Mouse (Mus musculus) lung, postnatal 0 days (tissue): Measurements from ENCODE around the gene Rtl9. TPM values are rescaled to one million over a fixed set of nuclear protein-coding genes. Genes with fewer than 3 reads are reported as not detected.

Source experiments
- ATAC-seq: fragments of 200-750 bp; cut with Nextera tagmentation; 2 replicates; pipeline ENCODE4 v1.8.0; 2017; ENCODE audit warnings: moderate library complexity
- DNase-seq: peaks from one replicate; pipeline ENCODE4 v3.0.0-alpha.2; 2016; ENCODE audit warnings: low spot score
- H3K27ac ChIP-seq: fragments of 300-500 bp; sonication (generic); 2 replicates; pipeline ENCODE4 v1.5.1; 2014; ENCODE audit warnings: antibody characterized with exemption, mild to moderate bottlenecking, low read length, mixed read lengths
- H3K27me3 ChIP-seq: fragments of 300-500 bp; sonication (generic); replicated peaks from 2 replicates; pipeline ENCODE4 v1.6.1; 2014; ENCODE audit warnings: low read length, mixed read lengths; ENCODE audit not compliant: insufficient read depth
- H3K36me3 ChIP-seq: fragments of 300-500 bp; sonication (generic); 2 replicates; pipeline ENCODE4 v1.6.1; 2014; ENCODE audit warnings: low read length, mixed read lengths; ENCODE audit not compliant: insufficient read depth
- H3K4me1 ChIP-seq: fragments of 300-500 bp; sonication (generic); 2 replicates; pipeline ENCODE4 v1.6.1; 2014; ENCODE audit warnings: antibody characterized with exemption, low read depth, low read length, mixed read lengths; ENCODE audit not compliant: insufficient read depth
- H3K4me2 ChIP-seq: fragments of 300-500 bp; sonication (generic); replicated peaks from 2 replicates; pipeline ENCODE4 v1.6.1; 2014; ENCODE audit warnings: low read depth, mild to moderate bottlenecking, low read length, moderate library complexity, mixed read lengths
- H3K4me3 ChIP-seq: fragments of 300-500 bp; sonication (generic); 2 replicates; pipeline ENCODE4 v1.5.1; 2014; ENCODE audit warnings: low read depth, low read length
- H3K9ac ChIP-seq: fragments of 300-500 bp; sonication (generic); replicated peaks from 2 replicates; pipeline ENCODE4 v1.6.1; 2014; ENCODE audit warnings: low read depth, mild to moderate bottlenecking
- H3K9me3 ChIP-seq: fragments of 300-500 bp; sonication (generic); 2 replicates; pipeline ENCODE4 v1.6.1; 2016; ENCODE audit warnings: low read length, mixed read lengths
- CTCF ChIP-seq: IDR thresholded peaks from 2 replicates; pipeline ENCODE4 v1.5.1; 2016; ENCODE audit warnings: antibody characterized with exemption, mild to moderate bottlenecking
- EP300 ChIP-seq: IDR thresholded peaks from 2 replicates; pipeline ENCODE4 v1.6.1; 2016; ENCODE audit warnings: antibody characterized with exemption, mild to moderate bottlenecking, control low read depth
- WGBS: fragments of 180-500 bp; shearing (Covaris S2); extraction: QIAGEN DNeasy Blood & Tissue Kit; methylation state at CpG from one replicate; pipeline ENCODE4 v1.1.7; 2014; 5-methylcytosine and 5-hydroxymethylcytosine counted together
- polyA plus RNA-seq: library from polyadenylated mRNA; unstranded; fragments of >200 nt; fragmentation: Nextera tagmentation; extraction: Ambion mirVana; gene quantifications from 2 replicates; pipeline ENCODE4 v1.2.1, GENCODE M21; 2015

Gene Rtl9
- polyA plus RNA-seq, 1 experiment from 2014 or later: 0.08 TPM

- DNase-seq (peak; percentile 48), ATAC-seq (peak; percentile 76)
- H3K4me1 ChIP-seq: no peaks in the 10 kb centered on the region
- WGBS: 62% methylated on average over 9 of the region's 9 CpGs
- H3K4me2 ChIP-seq: no peak overlapping the region
- H3K4me3 ChIP-seq: no peak overlapping the region
- H3K27me3 ChIP-seq: no peaks in the 10 kb centered on the region
- TF ChIP-seq EP300 (no peak), CTCF (no peak)
- H3K9me3 ChIP-seq: no peaks in the 10 kb centered on the region
- no peak overlapping the region for H3K27ac ChIP-seq
- H3K36me3 ChIP-seq: no peaks in the 10 kb centered on the region
- H3K9ac ChIP-seq: no peak overlapping the region
Measured at GRCm38 (mm10) chrX:143064288-143064687, 35.1 kb upstream of the Rtl9 start.

GRCm38 (mm10) chrX:143066320-143067114 lies 32.9 kb upstream of the Rtl9 start:
- TF ChIP-seq CTCF: no peak
- no peak for TF ChIP-seq EP300
- 39% methylated on average over 17 of the region's 17 CpGs for WGBS

GRCm38 (mm10) chrX:143067115-143067514 lies 32.3 kb upstream of the Rtl9 start:
- Histone ChIP-seq H3K4me2 (no peak overlapping the region), H3K36me3 (no peaks in the 10 kb centered on the region), H3K9me3 (no peaks in the 10 kb centered on the region), H3K27me3 (no peaks in the 10 kb centered on the region), H3K4me1 (no peaks in the 10 kb centered on the region), H3K27ac (no peak overlapping the region), H3K9ac (no peak overlapping the region), H3K4me3 (no peak overlapping the region)
- DNase-seq (no peak), ATAC-seq (no peak)
- TF ChIP-seq EP300 (no peak), CTCF (no peak)
- WGBS: 50% methylated on average over 1 of the region's 1 CpGs

More at GRCm38 (mm10) chrX:143066320-143067114, 32.9 kb upstream of the Rtl9 start:
- no peaks in the 10 kb centered on the region for H3K36me3 ChIP-seq
- no peaks in the 10 kb centered on the region for H3K4me1 ChIP-seq
- H3K9ac ChIP-seq: no peak overlapping the region
- H3K27me3 ChIP-seq: no peaks in the 10 kb centered on the region
- ATAC-seq (peak; percentile 43), DNase-seq (peak; percentile 29)
- H3K9me3 ChIP-seq: no peaks in the 10 kb centered on the region
- no peak overlapping the region for H3K4me2 ChIP-seq
- no peak overlapping the region for H3K27ac ChIP-seq
- no peak overlapping the region for H3K4me3 ChIP-seq

- Histone ChIP-seq H3K9ac (no peak overlapping the region), H3K9me3 (no peaks in the 10 kb centered on the region), H3K27me3 (no peaks in the 10 kb centered on the region), H3K27ac (no peak overlapping the region), H3K36me3 (no peaks in the 10 kb centered on the region), H3K4me1 (no peaks in the 10 kb centered on the region), H3K4me3 (no peak overlapping the region), H3K4me2 (no peak overlapping the region)
- no peak for ATAC-seq
- DNase-seq: no peak
- TF ChIP-seq EP300 (no peak), CTCF (no peak)
- 42% methylated on average over 5 of the region's 5 CpGs for WGBS
Measured at GRCm38 (mm10) chrX:143067576-143067975, 31.8 kb upstream of the Rtl9 start.

GRCm38 (mm10) chrX:143080458-143081336 lies 18.7 kb upstream of the Rtl9 start:
- H3K36me3 ChIP-seq: no peaks in the 10 kb centered on the region
- H3K9ac ChIP-seq: no peak overlapping the region
- H3K27me3 ChIP-seq: no peaks in the 10 kb centered on the region
- DNase-seq (peak; percentile 59), ATAC-seq (peak; percentile 86)
- H3K4me3 ChIP-seq: no peak overlapping the region; the same call in 1 of the 2 replicates
- TF ChIP-seq EP300 (no peak), CTCF (no peak)
- 0 out of 2 replicates have a peak, but pooled peaks cover 3% of the 10 kb centered on the region for H3K4me1 ChIP-seq
- H3K9me3 ChIP-seq: no peaks in the 10 kb centered on the region
- peak overlapping the region; percentile 46 for H3K4me2 ChIP-seq
- WGBS: 12% methylated on average over 19 of the region's 23 CpGs
- no peak overlapping the region for H3K27ac ChIP-seq

GRCm38 (mm10) chrX:143082732-143083131 lies 16.7 kb upstream of the Rtl9 start:
- H3K9ac ChIP-seq: no peak overlapping the region
- no peaks in the 10 kb centered on the region for H3K27me3 ChIP-seq
- WGBS: 44% methylated on average over 1 of the region's 1 CpGs
- H3K9me3 ChIP-seq: no peaks in the 10 kb centered on the region
- no peaks in the 10 kb centered on the region for H3K36me3 ChIP-seq
- peak; percentile 59 for ATAC-seq
- no peak overlapping the region for H3K4me2 ChIP-seq
- TF ChIP-seq EP300 (0 out of 2 replicates have a peak, but pooled peaks have one; percentile 22), CTCF (no peak)
- DNase-seq: peak; percentile 27
- 0 out of 2 replicates have a peak, but pooled peaks cover 3% of the 10 kb centered on the region for H3K4me1 ChIP-seq
- no peak overlapping the region for H3K27ac ChIP-seq
- H3K4me3 ChIP-seq: no peak overlapping the region
